Mouse (Mus musculus) liver, embryonic 14.5 days (tissue): ENCODE results near the gene Ttyh2.

ENCODE experiments used
- CTCF ChIP-seq: IDR thresholded peaks from 2 replicates; pipeline ENCODE4 v1.5.1; 2016; ENCODE audit warnings: antibody characterized with exemption, low read depth, control low read depth
- EP300 ChIP-seq: IDR thresholded peaks from 2 replicates; pipeline ENCODE4 v1.6.1; 2016; ENCODE audit warnings: antibody characterized with exemption, low read depth

GRCm38 (mm10) chr11:114686221-114686959 is 11.2 kb downstream of the Ttyh2 start:
- TF ChIP-seq CTCF (no peak), EP300 (no peak)
